Mouse (Mus musculus) ES-Bruce4 (cell line): Measurements from ENCODE around the gene Dock6.

Source experiments
- CTCF ChIP-seq: IDR thresholded peaks from one replicate; pipeline ENCODE4 v1.8.1; 2011; ENCODE audit warnings: low read depth, low read length
- POLR2A ChIP-seq: IDR thresholded peaks from one replicate; pipeline ENCODE4 v1.8.1; 2011; ENCODE audit warnings: low read length; ENCODE audit not compliant: insufficient read depth

- TF ChIP-seq POLR2A (no peak), CTCF (no peak)
Observed at GRCm38 (mm10) chr9:21754003-21754402, 98.4 kb downstream of the Dock6 start.
